Mouse (Mus musculus) CH12F3 (cell line): ENCODE measurements around the gene Pramel6.
"Not testable (repeated sequence)": the region's sequence is repeated elsewhere in the genome, so short reads cannot be mapped to it uniquely, and the experiment has no call there.

Experiments
- in situ Hi-C: fragments of 300-500 bp; cut with MboI; formaldehyde crosslinking; loops from 2 replicates; pipeline ENCODE4 v1.14.3; 2020; ENCODE audit warnings: low sequenced_read_pairs

The Pramel6 gene

DNA sequence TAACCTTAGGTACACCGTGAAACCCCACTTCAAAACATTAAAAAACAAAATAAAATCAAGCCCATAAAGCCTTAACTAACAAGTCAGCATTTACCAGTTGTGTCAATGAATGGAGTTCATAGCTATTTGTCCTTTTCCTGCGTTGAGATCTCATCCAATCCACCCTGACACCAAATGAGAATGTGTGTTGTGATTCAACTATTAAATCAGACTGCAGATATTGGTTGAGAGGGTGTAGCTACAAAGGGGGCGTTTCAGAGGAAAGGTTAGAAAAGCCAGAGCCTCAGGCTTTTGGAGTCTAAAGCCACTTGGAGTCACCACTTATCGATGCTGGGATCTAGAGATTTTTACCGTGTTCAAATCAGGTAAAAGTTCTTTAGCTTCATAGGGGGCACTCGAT is at the start of gene Pramel6:
TSS of gene Pramel6 (plus strand) at position 301 of the 400 bp plus-strand sequence.
- in situ Hi-C loops, result no loop called here

DNA sequence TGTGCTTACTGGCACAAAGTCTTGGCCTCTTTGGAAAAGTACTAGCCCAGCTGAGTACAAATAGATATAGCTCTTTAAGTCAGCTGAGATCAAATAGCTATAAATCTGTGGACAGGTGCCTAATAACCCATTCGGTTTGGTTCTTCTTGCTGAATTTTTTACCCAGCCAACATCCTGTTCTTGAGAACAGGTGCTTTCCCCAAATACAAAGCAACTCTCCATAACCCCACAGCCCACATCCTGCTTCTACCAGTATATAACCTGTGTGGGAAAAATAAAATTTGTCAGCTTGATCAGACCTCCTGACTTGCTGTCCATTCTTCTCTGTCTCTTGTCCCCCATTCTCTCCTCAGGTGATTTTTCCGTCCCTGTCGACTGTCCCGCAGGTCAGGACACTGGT is 44.6 kb upstream of the Pramel6 start:
- in situ Hi-C loops, result no loop called here

- in situ Hi-C loops, result no loop called here
These were observed 26.2 kb upstream of the Pramel6 start for GRCm38 (mm10) chr2:87480207-87480606.

DNA sequence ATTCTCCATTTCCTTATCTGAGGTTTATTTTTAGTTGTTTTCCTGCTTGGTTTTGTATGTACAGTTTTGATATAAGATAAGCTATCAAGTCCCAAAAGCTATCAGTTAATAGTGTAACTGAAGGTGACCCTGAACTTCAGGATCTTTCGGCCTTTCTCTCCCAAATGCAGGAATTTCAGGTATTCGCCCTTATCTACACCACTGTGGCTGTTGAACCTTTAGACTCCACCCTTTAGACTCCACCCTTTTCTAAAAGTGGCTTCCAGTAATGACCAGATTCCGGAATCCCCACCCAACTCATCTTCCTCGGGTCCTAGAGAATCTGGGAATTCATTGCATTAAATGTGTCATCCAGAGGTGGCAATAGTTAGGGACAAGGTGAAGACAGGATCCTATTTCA is 25.2 kb upstream of the Pramel6 start:
- in situ Hi-C loops, result no loop called here

DNA sequence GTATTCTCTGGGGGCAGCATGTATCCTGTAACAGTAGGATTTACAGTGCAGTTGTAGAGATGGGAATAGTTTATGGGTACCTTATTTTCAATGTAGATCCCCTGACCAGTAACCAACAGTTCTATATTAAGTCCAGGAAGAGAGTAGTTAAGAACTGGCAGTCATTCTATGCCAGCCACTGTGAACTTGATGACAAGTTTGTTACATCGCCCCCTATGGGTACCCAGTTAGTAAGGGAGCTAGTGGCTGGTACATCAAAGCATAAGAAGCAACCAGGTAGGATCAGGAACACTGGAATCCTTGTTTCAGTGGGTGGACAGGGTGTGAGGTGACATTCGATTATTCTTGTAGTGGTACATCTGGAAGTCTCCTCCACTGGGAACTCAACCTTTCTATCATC is 24.1 kb upstream of the Pramel6 start:
- in situ Hi-C loops, result no loop called here

- in situ Hi-C loops, result not testable (repeated sequence)
These were observed 9.4 kb upstream of the Pramel6 start, which contains the start of gene Pramel7 for GRCm38 (mm10) chr2:87496993-87497392. Gene Pramel7 (minus strand): TSS chr2:87497093.

GRCm38 (mm10) chr2:87515046-87515445 is 8.7 kb downstream of the Pramel6 start:
- in situ Hi-C loops, result no loop called here

DNA sequence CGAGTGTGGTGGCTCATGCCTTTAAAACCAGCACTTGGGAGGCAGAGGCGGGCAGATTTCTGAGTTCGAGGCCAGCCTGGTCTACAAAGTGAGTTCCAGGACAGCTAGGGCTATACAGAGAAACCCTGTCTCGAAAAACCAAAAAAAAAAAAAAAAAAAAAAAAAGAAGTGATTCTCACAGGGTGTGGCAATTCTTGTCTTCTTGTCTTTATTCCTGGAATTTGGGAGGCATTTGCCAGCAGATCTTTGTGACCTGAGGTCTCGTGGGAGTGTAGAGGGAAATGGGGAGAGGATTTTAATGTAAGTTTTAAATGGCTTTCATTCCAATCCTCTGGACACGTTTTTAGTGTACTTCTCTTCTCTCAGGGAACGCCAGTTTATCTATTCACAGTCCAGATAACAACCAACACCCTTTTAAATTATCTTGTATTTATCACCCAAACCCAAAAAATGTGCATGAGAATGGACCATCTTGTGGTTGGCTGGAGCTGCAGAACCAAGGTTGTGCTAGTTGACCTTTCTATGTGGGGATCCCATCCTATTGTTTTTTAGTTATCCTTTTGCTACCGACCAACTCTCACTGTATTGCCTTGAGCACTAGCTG is 9.2 kb downstream of the Pramel6 start:
- in situ Hi-C loops, result no loop called here

DNA sequence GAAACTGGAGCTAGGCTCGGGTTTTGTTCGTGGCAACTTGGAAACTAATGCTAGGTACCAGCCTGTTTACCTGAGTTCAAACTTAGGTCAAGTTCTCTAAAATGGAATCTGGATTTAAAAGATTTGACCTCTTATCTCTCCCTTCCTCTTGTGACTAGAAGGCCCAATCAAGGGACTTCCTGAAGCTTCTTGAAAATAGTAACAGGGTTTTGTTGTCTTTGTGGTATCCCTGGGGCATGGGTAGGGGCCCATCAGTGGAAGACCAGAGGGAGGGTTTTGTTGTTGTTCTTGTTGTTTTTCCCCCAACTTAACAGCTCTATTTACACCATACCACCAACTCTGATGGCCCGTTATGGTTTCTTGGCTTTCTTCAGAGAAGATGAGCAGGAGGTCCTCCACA is 10.2 kb downstream of the Pramel6 start:
- in situ Hi-C loops, result no loop called here

DNA sequence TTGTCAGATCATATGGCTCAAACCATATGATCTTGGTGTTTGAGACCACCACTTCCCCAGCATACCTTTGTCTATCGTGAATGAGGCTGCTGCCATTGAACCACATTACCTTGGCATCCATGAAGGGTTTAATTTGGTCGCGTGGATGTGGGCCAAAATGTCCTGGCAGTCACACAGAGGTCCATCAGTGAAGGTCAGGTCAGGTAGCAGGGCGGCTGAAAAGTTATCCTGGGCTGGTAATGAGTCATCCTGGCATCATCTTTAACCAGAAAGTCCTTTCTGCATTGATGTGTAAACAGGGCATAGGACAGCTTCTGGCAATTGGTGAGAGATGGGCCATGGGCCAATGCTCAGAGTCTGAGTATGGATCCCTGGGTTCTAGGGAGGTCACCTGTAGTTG is 14.3 kb downstream of the Pramel6 start:
- in situ Hi-C loops, result no loop called here

GRCm38 (mm10) chr2:87525899-87526616 is 19.7 kb downstream of the Pramel6 start:
- in situ Hi-C loops, result not testable (repeated sequence)

DNA sequence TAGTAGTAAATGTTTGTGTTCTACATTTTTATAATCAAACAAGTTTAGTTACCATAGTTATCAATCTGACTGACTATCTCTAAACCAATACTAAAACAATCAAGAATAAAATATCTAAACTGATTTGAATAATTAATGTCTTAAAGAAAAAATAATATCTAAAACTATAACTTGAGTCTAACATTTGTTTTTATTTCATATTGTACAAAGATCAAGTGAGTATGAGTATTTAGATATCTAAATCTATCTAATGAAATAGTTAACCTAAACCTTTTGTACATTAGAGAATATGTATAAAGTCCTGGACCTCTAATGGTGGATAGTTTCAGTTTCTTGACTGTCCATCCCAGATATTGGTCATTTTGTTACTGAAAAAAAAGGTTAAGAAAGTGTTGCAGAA is 25.1 kb downstream of the Pramel6 start, which contains the start of gene Olfr153:
TSS of gene Olfr153 (plus strand) at position 301 of the 400 bp plus-strand sequence.
- in situ Hi-C loops, result no loop called here

- in situ Hi-C loops, result no loop called here
These were observed 28.5 kb downstream of the Pramel6 start for GRCm38 (mm10) chr2:87534826-87535225.

- in situ Hi-C loops, result no loop called here
These were observed 39.1 kb downstream of the Pramel6 start, which contains the start of gene Olfr1128 for GRCm38 (mm10) chr2:87545442-87545841. Gene Olfr1128 (minus strand): TSS chr2:87545542.
